Mouse (Mus musculus) liver, adult 2 months (tissue): ENCODE data around the gene Zfp46.

Source experiments
- CTCF ChIP-seq: fragments of 200-500 bp; IDR thresholded peaks from 2 replicates; pipeline ENCODE4 v1.5.1; 2011; ENCODE audit warnings: low read depth, low read length, control low read depth
- POLR2A ChIP-seq: fragments of 200-500 bp; IDR thresholded peaks from 2 replicates; pipeline ENCODE4 v1.6.1; 2011; ENCODE audit warnings: low read length, control low read depth; ENCODE audit not compliant: insufficient read depth; ENCODE audit errors: extremely low read depth

- TF ChIP-seq POLR2A (no peak), CTCF (no peak)
Observed at GRCm38 (mm10) chr4:136327238-136327637, 42.8 kb downstream of the Zfp46 start.
